Mouse (Mus musculus): ENCODE data around the gene Polr3b. TPM values are rescaled to one million over a fixed set of nuclear protein-coding genes. Genes with fewer than 3 reads are reported as not detected.
A peak's percentile ranks its signal among the peaks of the same experiment; 100 is the strongest.

The Polr3b gene
- polyA plus RNA-seq (2012; rRNA removed), result 7.0 and 9.1 TPM in 2 replicates

DNA sequence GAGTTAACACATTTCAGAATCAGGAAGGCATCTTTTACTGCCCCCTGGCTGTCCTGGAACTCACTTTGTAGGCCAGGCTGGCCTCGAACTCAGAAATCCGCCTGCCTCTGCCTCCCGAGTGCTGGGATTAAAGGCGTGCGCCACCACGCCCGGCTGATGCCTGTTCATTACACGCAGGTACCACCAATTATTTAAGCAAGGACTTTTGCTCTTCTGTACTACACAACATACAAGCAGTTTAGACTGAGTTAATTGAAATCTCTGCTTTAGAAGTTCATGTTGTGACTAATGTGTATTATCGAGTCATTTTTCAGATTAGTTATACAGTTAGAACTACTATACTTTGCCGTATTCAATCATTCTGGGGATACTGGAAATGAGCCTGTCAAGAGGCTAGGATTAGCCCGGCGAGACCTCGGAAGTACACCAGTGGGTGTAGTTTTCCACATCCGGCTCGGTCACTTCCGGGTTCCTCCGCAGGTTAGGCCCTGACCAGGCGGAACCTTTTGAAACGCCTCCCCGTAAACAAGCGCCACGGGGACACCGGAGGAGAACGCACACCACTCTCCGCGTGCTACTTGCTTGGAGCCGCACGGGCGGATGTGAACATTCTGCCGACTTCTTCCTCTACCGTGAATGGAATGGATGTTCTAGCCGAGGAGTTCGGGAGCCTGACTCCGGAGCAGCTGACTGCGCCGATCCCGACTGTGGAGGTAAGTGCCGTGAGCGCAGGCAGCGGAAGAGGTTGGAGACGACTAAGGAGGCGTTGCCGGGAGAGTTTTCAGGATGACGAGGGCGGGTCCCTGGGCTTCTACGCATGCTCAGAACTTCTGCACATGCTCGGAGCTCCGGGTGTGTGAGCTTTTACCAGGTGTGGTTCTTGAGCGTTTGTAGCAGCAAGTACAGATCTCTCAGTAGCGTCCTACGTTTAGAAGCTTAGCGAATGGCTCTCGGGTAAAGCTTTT, at the start of gene Polr3b:
Gene Polr3b (plus strand): TSS at position 467 of the 965 bp plus-strand sequence.
- DNase-seq (ENCODE audit: low spot score), result peak; percentile 92

DNA sequence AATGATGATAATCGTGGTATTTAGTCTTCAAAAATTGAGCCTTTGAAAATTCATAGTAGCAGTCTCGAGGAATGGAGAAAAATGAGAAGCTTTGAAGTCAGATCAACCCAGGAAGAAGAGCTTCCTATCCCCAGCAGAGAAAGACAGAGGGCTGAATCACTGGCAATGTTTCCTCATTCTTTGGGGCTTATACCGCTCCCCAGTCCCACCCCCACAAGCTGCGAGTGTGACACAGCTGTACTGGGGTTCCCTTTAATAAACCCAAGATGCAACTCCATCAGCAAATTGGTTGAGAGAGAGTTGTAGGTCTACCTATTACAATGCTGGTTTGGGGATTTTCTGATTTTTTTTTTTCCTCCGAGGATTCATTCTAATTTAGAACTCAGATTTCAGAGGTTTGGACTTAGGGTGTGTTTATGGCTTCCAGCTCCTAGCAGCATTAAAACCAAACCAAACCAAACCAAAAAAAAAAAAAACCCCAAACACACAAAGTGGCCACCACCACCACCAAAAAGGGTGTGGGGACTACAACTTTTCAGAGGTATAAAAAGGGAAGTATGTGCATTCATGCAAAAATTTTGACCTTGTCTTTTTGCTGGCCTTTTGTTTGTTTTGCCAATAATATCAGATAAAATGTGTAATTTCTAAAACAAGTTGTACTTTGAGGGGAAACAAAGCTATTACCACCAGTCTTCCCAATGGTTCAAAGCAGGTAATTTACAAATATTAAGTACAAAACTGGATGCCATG, 48.2 kb upstream of the Polr3b start:
- DNase-seq (ENCODE audit: low spot score), result no peak

DNA sequence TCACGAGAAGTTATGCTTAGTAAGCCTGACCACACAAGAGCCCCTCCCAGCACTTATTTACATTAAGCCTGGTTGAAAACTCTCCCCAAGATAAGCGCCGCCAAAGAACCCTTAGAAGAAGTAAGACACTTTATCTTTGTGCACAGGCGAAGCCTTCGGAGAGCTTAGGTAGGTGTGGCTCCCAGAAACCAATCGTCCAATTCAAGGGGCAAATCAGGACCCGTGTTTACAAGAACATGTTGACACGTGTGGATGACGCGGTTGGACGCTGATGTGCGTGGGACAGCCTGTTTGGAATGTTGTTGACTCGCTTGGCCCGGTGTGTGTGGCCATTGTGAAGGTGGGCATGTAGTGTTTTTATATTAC, 46.1 kb upstream of the Polr3b start:
- no peak for DNase-seq (ENCODE audit: low spot score)

DNA sequence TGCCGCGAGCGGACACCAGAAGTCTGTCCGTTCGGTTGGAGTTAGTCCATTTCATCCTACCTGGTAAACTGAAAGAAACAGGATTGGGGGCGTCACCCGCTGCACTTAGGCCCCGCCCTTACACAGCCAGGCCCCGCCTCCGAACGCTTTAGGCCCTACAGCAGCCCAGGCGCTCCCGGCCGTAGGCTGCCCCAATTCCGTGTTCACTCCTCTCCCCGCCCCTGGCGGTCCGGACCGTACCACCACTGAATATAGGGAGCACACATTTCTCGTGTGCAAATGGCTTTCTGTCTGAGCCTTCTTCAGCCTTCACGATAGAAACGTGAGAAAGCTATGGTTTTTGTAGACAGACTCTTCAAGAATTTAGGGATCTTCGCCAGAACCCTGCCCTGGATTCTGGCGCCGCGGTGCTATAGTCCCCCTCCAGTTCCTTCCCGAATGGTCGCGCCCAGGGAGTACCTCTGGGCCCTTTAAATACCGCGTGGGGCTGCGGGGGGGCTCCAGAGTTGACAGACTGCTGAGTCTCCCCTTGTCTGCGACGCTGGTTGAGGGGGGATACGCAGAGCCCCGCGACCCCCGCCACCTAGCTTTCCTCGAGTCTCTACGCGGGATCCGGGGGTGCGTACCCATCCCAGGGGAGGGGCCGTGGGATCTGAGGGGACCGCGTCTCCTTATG, 45.6 kb upstream of the Polr3b start, which contains the start of gene Tcp11l2:
Gene Tcp11l2 (plus strand): TSS at position 232 of the 676 bp plus-strand sequence.
- peak; percentile 80 for DNase-seq (ENCODE audit: low spot score)

DNA sequence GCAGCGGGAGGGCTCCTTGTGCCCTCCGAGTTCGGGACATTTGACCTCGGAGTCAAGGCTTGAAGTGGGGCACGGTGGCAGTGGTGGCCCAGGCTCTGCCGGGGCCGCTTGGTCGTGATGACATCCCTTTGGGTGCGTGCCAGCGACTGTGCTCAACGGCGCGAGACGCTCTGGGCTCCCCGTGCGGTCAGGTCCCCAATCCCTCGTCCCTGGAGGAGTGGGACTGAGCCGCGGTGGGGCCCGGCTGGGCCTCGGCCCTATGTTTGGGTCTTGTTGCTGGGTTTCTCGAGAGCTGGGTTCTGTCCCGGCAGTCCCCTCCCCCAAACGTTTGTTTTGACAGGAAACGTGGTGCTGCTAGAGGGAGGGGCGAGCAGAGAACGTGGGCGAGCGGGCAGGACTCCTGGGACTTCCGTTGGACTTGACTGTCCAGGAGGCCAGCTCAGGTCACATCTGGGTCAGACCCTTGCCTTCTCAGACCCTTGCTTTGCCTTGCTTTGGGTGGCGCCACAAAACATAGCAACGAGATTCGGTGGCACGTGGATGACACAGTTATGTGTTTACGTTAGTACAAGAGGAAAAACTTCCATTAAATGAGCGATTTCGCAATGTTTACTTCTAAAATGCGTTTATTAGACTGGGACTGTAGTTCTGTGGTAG, 44.9 kb upstream of the Polr3b start:
- DNase-seq (ENCODE audit: low spot score), result peak; percentile 68

DNA sequence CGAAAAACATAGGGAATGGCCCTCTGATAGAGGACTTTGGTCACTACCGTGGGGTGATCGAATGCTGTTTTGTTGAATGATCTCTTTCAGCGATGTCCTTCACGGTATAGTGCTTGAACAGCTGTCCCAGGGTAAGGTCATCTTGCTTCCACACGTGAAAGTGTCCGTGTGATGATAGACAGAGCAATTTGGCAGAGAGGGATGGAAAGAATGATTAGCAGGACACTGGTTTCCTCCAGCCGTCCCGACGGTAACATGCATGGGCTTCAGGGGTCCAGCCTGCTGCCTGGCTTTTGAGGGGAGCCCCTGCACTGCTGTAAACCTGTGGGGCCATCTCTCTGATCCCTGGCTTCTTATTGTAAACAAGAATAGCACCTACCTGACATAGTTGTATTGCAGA, 43.4 kb upstream of the Polr3b start:
- no peak for DNase-seq (ENCODE audit: low spot score)

DNA sequence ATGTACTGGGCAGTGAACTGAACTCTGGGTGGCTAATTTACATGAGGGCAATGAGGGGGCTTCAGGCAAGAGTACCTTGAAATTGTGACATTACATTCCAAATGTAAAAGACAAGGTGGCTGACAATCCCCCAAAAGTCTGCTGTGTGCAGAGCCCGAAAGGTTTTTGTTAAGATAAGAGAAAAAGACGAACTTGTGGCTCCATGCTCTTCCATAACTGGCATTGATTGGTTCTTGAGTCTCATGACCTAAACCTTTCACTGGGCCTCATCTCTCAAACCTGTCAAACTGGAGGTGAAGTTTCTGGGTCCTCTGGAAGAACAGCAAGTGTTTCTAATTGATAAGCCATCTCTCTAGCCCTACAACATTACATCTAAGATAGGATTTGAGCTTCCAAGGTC, 42.6 kb upstream of the Polr3b start:
- no peak for DNase-seq (ENCODE audit: low spot score)

DNA sequence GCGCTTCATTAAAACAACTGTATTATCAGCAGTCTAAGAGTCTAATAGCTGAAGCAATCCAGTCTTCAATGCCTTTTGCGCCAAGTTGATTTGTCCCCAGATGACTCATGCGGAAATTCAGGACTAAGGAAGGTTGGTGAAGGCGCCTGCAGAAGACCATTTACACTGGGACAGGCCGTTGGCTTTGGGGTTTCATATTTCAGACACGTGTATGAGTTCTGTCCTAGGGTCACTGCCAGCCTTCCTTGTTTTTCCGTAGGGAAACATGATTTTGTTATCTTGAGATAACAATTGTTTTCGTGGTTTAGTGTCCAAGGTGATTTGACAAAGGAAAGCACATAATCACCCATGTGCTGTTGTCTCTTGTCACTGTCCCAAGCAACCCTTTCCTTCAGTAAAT, 40.9 kb upstream of the Polr3b start:
- DNase-seq (ENCODE audit: low spot score), result no peak

DNA sequence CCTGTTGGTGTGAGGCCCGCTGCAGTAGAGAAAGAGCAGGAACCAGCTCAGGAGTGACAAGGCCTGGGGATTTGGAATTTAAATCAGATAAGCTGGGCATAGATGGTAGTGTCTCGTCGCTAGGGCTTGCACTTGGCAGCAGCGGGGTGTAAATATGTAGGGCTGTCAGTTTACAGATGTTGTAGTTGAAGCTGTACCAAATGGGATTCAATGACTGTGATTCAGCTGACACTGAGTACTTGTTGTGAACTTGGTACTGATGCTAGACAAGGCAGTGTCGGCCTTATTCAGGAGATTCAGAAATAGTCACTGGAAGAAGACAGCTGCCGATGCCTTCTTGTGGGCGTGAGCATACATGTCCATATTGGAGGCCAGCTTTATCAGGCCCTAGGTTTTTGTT, 39.9 kb upstream of the Polr3b start:
- DNase-seq (ENCODE audit: low spot score), result no peak

DNA sequence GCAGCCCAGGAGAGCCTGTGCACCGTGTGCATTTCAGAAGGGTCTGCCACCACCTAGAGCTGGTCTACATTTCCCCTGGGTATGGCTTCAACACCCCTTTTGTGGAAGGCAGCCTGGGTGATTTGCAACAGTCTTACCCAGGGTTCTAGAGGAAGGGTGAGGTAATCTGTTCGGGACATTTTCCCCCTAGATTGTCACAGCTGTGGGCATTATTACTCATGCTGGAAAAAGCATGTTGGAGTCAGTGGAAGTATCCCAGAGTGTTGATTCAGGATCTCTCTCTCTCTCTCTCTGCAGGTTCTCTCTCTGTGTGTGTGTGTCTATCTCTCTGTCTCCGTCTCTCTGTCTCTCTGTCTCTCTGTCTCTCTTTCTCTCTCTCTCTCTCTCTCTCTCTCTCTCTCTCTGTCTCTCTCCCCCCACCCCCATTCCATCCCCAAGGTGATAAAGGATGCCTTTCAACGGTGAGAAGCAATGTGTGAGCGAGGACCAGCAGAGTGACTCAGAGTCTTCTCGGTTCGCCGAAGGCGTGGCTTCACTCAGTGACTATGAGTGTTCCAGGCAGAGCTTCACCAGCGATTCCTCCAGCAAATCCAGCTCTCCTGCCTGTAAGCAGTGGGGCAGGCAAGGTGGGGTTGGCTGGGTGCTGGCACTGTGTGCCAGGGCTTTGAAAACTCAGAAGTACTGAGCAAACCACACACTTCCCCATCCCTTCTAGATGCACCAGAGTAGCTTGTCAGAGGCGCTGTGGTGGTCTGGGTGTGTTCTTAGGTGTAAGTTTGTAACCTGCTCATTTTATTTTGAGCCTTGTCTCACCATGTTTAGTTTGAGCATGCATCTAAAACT, 37.4 kb upstream of the Polr3b start:
- DNase-seq (ENCODE audit: low spot score), result no peak

DNA sequence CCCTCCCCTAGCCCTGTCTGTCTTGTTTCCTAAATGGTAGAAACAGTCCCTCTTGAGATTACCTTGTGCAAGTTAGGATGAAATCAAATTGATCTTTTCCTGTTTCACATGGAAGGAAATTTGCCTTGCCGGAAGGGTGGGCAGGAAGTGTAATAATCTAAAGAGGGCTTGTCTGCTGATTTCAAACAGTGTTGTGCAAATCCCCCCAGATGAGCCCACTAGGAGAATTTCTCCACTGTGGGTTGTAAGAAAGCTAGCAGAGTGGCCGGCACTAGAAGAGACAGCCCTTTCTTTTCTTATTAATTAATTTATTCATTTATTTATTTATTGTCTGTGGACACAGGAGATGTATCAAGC, 36.8 kb upstream of the Polr3b start:
- no peak for DNase-seq (ENCODE audit: low spot score)

DNA sequence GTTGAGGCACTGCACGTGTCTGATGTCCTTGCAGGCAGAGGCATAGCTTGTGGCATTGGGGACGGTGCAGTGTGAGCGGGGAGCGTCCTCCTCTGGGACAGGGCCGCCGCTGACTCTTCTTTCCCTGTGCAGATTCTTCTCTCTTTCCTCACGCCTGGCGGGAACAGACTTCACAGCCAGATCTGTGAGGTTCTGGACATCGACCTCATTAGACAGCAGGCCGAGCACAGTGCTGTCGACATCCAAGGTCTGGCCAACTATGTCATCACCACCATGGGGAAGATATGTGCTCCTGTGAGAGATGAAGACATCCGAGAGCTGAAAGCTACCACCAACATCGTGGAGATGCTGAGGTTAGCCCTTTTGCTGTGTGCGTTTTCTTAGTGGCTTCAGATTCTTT, 31.1 kb upstream of the Polr3b start:
- no peak for DNase-seq (ENCODE audit: low spot score)

DNA sequence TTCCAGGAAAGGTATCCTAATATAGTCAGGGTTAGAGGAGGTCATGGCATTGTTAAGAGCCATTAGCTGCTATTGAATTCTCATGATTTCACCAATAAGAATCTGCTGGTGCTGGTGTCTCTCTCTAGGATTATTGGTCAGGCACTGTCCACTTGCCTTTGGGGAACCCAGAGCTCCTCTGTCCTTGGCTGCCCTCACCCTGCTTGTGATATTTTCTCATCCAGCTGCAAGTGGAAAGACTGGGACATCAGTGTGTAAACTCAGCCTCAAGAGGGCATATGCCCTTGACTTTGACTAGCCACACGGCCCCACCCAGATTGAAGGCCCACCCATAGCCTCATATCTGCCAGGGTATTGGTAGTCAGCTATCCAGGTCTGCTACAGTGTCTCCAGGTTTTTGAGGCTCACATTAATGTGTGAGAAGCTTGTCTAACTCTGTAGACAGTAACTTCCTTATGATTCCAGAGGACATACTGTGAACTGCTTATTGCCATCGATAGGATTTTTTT, 30.4 kb upstream of the Polr3b start:
- DNase-seq (ENCODE audit: low spot score), result no peak

DNA sequence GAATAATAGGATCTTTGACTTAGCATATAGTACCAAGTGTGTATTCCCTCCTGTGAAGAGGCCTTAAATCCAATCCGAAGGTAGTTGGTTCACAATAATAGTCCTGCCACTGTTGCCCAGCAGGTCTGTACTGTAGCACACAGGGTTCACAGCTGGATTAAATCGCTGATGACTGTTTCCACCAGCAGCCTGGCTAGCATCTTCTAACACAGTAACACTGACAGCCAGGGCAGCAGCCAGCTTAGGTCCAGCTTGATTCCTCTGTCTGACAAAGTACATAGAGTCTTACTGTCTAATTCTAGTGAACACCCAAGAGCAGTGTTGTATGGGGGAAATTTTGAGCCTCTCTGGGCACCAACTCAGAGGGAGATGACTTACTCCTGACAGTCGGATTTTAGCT, 29.3 kb upstream of the Polr3b start:
- no peak for DNase-seq (ENCODE audit: low spot score)

DNA sequence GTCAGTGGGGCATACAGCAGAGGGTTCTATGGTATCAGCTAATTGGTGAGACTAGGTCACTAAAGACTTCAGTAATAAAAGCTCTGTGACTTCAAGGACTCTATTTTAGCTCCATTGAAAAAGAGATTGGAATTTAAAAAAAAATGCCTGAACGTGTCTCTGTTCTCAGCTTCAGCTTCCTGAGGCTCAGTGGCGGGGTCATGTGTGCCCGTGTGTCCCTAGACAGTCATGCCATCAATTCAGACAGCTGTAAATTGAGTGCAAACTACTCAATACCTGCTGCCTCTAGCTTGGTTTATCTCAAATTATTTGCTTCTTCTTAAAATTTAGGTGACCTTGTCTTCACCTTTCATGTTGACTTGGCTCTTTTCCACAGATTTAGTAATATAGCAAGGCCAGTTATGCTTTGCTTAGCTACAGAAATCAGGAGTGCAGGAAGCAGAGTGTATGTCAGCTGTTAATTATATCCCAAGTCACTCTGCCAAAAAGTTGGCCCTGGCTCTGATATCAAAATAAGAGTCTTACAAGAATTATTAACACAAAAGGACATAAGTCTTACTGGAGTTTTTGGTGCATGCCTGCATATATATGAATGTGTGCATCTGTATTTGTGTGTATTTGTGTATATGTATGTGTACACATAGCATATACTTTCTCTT, 24.8 kb upstream of the Polr3b start:
- no peak for DNase-seq (ENCODE audit: low spot score)

DNA sequence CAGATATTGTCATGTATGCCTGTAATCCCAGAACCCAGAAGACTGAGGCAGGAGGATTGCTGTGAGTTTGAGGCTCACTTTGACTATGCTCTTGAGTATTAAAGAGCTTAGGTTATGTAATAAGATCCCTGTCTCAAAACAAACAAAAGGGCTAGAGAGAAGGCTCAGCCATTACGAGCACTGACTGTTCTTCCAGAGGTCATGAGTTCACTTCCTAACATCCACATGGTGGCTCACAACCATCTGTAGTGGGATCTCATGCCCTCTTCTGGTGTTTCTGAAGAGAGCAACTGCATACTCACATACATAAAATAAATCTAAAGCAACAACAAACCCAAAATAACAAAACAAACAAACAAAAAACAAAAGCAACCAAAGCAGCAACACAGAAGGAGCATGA, 23.9 kb upstream of the Polr3b start:
- no peak for DNase-seq (ENCODE audit: low spot score)

DNA sequence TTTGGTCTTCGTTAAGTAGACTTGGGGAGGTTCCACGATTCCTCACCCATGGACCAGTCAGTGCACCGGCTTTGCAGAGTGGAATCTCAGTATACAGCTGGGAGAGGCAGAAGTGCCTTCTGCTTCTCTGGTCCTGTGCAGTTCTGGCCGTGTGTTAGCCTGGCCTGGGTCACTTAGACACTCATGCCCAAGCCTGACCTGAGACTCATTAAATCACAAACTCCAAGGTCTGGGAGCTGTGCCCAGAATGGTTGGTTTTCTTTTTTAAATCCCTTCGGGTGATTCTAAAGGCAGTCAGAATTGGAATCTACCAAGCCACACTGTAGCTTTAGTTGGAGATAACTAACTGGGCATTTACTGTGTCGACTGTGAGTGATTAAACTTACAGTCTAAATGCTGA, 22.0 kb upstream of the Polr3b start:
- no peak for DNase-seq (ENCODE audit: low spot score)

DNA sequence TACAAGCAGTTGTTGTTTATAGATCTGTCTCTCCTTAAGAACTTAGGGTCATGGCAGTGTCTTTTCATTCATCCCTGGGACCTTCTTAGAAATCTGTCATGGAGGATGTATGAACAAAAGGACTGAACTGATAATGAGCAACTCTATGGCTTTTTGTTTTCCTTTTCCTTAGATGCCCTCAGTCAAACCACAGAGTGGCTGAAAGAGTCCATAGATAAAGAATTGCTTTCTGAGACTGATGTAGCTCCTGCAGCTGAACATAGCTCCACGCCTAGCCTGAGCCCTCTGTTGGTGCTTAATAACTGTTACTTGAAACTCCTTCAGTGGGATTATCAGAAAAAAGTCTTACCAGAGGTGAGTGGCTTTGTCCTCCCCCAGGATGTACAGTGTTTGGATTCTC, 17.8 kb upstream of the Polr3b start:
- DNase-seq (ENCODE audit: low spot score), result no peak

DNA sequence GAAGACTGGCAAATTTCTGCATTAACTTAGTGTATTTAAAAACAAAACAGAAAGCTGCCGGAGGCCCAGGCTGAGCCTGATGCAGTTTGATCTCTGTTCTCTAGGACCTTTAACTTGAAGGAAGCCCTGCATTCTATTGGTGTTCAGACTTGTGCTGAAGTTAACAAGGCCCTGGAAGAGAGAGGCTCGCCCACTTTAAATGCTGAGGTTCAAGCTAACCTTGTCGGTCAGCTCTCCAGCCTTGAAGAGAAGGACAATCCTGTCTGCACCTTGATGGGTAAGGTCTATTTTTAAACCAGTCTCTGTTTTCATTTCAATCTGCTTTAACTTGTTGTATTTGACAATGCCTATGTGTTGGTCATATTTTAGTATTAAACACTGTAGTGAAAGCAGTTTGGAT, 13.7 kb upstream of the Polr3b start:
- DNase-seq (ENCODE audit: low spot score), result no peak

DNA sequence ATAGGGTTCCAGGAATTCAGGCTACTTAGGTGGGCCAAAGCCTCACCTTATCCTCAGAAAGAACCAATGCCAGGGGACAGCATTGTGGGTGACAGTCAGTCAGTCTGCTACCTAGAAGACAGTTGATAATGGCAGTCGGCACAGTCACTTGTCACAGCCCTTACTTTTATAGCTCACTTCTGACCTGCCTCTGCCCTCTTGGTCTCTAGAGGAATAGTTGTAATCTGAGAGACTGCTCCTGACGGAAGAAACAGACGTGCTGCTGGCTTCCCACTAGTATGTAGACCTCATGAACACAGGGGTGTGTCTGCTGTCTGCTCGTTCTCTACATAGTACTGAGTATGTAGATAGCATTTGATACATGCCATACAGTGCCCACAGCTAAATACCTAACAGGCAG, 11.8 kb upstream of the Polr3b start:
- DNase-seq (ENCODE audit: low spot score), result no peak

Measured in urinary bladder, adult 2 months (tissue).